Mouse (Mus musculus) myocyte (in vitro differentiated cells): ENCODE data around the gene Hist2h3c2.
A peak's percentile ranks its signal among the peaks of the same experiment; 100 is the strongest.

Experiments used
- MAX ChIP-seq: IDR thresholded peaks from one replicate; pipeline ENCODE4 v1.6.1; 2011; ENCODE audit warnings: low read depth, mild to moderate bottlenecking, control low read depth
- POLR2A ChIP-seq: IDR thresholded peaks from one replicate; pipeline ENCODE4 v1.6.1; 2011; ENCODE audit warnings: low read depth, mild to moderate bottlenecking, control low read depth, moderate library complexity; ENCODE audit not compliant: insufficient read length
- POLR2AphosphoS2 ChIP-seq: IDR thresholded peaks from one replicate; pipeline ENCODE4 v1.6.1; 2011; ENCODE audit warnings: low read depth, control low read depth; ENCODE audit not compliant: insufficient read length

- TF ChIP-seq MAX, result no peak
- TF ChIP-seq POLR2A, result peak; percentile 69
- peak; percentile 73 for TF ChIP-seq POLR2AphosphoS2
Measured at GRCm38 (mm10) chr3:96220765-96221639, 17.9 kb downstream of the Hist2h3c2 start, which contains the start of the genes Hist2h2ac and Hist2h2be.
